Mouse (Mus musculus): ENCODE data around the gene Defb23.

The Defb23 gene

DNA sequence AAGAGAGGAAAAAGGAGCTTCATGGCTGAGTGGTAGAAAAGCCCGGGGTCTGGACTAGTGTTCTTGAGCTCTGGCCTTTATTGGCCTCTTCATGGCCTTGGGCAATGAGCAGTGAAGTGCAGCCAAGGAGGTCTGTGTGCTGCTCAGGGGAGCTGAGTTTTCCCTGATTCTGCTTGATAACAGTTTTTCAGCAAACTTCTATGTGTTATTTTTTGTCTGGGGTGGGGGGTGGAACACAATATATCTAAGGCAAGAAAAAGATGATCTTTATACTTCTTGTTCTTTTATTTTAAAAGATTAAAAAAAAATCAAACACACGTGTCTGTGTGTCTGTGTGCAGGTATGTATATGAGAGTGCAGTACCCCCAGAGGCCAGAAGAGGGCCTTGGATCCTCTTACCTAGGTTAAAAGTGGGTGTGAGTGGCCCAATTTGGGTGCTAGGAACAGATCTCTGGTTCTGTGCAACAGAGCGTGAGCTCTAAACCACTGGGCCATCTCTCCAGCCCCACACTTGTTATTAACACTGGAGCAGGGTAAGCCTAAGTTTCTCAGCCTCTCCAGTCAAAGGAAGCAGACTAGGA lies at the start of gene Defb23:
Gene Defb23 (minus strand): TSS at position 51 of the 581 bp plus-strand sequence.
- no peak for DNase-seq

DNA sequence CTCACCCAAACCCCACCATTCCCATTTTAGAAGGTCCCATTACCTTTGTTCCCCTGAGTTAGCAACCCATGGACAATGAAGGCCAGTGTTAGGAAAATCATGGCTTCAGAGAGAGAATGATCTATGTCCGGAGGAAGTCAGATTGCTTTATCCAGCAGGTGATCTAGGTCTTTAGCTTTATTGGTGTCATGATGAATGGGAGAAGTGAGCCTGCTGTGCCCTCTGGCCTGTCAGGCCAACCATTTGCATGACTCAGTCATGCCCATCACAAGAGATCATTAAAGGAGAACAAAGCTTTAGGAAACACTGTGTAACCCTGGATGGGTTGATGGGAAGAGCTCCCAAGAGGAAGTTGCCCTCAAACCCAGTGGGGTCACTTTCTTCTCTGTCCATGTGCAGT lies 47.2 kb upstream of the Defb23 start, which contains the start of gene Defb26:
Gene Defb26 (minus strand): TSS at position 101 of the 400 bp plus-strand sequence.
- no peak for DNase-seq

DNA sequence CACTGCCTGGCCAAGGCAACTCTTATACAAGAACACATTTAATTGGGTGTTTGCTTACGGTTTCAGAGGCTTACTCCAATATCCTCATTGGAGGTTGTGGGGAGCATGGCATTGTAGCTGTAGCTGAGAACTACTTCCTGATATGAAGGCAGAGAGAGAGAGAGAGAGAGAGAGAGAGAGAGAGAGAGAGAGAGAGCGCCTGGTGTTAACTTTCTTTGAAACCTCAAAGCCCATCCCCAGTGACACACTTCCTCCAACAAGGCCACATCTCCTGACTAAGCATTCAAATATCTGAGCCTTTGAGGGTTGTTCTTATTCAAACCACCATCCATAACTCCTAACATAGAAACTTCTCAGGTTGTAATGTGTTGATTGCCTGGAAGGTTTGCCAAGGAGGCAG lies 39.5 kb upstream of the Defb23 start:
- no peak for DNase-seq

DNA sequence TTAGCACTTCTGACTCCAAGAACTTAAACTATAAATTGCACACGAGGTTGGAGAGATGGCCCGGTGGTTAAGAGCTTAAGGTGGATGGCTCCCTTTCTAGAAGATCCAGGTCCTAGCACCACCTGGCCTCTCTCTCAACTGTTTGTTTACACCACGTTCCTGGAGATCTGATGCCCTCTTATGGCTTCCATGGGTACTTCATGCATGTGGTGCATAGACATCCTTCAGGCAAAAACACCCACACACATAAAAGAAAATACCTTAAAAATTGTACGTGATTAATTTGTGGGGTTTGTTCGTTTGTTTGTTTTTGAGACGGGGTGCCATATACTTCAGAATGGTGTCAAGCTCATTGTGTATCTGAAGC lies 36.4 kb upstream of the Defb23 start:
- no peak for DNase-seq

DNA sequence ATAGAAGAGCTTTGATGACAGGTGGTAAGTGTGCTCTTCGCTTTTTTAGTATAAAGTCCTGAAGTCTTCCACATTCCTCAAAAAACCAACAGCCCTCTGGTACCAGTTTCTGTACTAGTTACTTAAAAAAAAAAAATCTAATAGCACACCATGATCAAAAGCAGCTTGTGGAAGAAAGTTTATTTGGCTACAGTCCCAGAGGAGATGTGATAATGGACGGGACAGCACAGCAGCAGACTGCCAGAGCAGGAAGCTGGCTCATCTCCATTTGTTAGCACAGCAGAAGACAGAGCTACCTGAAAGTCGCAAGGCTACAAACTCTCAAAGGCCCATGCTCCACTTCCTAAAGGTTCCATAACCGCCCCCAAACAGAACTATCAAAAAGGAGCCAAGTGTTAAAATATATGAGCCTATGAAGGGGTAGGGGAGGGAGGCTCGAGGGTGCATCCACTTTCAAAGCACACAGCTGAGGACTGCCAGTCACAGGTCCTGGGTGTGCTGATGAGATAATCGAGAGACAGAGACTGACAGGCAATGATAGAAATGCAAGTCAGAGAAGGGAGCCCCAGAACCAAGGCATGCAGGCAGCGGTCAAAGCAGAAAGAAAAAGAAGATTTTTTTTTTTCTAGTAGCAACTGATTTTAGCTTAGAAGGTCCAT lies 35.9 kb upstream of the Defb23 start:
- no peak for DNase-seq

DNA sequence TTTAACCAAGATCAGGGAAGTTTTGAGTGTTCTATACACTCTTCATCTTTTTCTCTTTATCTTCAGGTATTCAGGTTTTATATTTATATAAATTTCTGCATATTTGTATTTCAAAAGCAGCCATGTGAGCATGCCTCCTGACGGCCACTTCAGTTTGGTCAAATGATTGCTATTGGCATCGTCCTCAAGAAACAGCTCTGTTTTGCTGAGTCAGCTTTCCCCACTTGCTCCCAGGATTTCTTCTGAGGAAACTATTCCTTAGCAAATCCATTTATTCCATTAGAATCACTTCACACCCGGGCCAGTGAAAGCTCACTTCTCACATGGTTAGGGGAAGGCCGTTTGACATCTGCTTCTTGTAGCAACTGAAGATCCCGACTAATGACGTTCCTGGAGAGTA lies 33.6 kb upstream of the Defb23 start:
- no peak for DNase-seq

DNA sequence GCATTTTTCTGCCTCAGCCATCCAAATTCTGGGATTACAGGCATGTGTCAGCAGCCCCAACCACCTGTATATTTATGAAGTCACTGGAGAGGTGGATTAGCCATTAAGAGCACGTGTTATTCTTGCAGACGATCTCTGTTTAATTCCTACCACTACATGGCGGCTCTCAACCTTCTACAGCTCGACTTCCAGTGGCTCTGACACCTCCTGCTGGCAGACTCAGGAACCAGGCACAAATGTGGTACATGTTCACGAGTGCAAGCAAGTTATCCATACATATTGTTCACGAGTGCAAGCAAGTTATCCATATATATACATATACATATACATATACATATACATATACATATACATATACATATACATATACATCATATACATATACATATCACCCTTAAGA lies 28.7 kb upstream of the Defb23 start:
- no peak for DNase-seq

DNA sequence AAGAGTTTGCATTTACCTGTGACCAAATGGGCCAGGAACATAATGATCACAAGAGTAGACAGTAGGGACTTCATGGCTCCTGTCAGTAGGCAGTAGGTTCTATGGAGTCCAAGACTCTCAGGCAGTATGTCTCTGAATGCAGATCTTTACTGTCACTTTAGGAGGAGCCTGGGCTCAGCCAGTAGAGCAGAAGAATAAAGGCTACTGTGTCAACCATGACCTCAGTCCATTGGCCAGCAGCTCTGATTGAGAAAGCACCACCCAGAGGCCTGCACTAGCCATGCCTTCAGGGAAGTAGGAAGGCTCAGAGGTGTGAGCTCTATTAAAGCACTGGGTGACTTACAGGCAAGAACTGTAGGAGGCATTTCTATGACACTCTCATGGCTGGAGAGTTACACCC lies 25.6 kb upstream of the Defb23 start, which contains the start of gene Defb22:
Gene Defb22 (minus strand): TSS at position 101 of the 400 bp plus-strand sequence.
- DNase-seq = no peak

DNA sequence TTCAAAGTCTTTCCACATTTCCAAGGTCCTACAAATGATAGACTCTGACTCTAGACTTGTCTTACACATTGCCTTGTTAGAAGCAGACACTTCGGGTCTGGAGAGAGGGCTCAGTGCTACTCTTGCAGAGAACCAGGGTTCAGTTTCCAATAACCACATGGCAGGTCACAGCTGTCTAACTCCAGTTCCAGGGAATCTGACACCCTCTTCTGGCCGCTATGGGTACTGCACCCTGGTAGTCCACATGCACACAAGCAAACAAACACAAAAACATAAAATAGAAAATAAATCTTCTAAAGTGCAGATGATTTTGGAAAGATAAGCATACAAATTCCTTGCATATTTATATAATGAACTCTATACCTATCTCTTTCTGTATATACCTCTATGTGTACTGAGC lies 22.6 kb upstream of the Defb23 start:
- DNase-seq = no peak

DNA sequence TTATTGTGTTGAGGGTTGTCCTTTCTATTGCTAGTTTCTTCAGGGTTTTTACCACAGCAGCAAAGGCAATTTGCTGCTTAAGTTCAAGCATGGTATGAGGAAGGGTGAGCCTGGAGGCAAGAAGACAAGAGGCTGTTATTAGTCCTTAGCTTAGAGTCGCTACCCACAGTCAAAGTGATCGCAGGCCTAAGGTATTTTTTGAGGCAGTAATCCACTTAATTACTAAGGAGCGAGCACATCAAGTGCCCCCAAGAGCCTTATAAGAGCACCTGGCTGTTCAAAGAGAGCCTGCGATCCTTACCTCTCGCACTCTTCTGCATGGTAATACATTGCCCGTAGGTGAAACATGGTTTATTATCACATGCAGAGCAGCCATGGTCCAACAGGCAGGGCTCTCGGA lies 17.3 kb upstream of the Defb23 start:
- DNase-seq = no peak

DNA sequence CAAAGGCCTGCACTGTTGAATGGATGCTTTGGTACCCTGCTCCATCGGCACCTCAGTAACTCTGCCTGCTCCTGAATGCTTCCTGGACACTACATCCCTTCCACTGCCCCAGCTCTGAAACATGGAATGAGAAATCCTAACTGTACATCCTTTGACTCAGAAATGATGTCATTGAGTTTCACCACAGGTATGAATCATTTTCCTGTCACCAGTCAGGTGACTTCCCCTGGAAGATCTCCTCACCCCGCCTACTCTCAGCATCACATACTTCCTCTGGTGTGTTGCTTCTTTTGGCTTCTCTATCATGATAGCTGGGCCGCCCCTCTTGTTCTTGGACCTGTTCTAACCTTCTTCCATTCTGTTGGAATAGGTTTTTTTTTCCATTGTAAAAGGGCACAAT lies 16.5 kb upstream of the Defb23 start:
- no peak for DNase-seq

DNA sequence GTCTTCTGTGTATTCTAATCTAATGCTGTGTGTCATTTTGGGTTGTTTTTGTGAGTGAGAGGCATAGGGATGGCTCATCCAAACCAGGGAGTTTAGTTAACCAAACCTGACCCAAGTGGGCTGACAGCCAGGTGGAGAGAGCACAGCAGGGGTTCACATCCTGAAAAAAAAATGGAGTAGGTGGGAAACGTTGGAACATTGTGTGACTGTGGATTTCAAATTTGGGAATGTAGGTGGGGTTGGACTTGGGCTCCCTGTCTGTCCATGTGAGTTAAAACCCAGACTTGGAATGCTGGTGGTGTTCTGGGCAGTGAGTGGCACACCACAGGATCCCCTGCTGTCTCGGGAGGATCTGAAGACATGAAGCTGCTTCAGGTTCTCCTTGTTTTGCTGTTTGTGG lies 12.3 kb upstream of the Defb23 start, which contains the start of gene Defb20:
Gene Defb20 (plus strand): TSS at position 301 of the 400 bp plus-strand sequence.
- no peak for DNase-seq

DNA sequence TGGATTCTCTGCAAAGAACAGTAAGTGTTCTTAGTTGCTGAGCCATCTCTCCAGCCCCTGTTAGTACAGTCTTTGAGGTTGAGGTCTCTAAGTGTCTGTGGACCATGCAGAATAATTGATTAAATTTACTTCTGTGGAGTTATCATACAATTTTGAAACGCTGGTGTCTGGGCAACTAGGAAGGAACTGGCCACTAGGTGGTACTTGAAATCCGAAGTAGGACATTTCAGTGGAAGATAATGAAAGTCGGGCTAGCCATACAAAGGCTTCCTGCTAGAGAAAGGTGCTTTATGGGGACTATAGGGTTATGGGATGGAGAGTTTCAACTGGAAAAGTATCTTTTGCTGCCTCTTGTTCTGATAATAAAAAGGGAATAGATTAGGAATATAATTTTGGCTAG lies 8.0 kb upstream of the Defb23 start:
- DNase-seq = no peak

DNA sequence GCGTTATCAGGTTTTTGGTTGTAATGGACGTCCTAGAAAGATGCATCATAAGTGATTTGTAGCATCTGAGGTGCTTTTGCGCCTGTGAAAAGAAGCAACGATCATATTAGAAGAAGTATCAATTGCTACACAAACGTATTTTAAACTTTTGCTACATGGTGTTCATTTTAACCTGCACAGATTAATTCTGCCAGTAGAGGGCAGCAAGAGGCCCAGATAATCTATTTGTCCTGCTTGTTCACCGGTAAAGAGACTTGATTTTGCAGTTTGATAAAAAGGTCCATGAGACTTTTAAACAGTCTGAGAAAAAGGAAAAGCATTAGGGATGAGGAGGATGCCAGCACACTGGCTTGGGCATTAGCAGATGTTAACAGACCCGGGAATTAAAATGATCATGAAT lies 6.6 kb upstream of the Defb23 start:
- DNase-seq = peak; percentile 20

DNA sequence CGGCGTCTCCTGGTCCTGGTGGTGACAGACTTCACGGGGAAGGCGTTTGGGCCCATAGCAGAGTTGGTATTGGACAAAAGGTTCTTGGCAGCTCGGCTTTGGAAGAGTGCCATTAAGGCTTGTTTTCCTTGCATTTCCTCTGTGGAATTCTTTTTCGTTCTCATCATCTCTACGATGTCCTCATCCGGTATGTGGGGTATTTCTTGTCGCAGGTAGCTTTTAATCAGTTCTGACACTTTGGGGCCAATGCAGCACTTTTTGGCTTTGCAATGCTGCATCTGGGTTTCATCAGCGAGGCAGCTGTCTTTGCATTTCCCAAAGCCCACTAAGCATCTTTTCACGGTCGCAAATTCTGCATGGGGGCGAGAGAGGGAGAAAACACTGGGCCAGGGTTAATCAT lies 5.2 kb downstream of the Defb23 start:
- no peak for DNase-seq

DNA sequence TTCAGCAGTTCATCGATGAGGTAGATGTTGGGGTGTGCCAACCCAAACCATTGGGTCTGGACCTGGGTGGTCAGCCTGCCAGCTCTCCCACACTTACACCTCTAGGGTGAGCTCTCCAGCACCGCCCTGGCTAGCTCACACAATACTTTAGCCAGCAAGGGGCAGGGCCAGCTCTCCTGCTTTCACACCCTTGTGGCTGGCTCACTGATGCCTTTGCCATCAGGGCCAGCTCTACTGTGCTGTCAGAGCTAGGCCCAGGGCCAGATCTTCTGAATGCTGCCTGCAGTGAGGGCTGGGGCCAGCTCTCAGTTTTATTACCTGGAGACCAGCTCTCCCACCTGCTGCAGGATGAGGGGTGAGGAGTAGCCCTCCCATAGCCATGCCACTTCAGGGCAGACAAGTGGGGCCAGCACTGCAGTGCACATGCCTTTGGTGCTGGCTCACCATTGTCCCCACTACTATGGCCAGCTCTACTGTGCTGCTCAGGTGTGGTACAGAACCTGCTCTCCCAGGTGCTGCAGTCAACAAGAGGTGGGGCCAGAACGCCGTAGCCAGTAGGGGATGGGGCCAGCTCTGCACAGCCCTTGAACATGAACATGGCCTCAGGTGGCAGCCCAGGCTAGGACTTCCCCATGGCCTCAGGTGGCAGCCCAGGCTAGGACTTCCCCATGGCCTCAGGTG lies 12.2 kb downstream of the Defb23 start:
- DNase-seq = no peak

DNA sequence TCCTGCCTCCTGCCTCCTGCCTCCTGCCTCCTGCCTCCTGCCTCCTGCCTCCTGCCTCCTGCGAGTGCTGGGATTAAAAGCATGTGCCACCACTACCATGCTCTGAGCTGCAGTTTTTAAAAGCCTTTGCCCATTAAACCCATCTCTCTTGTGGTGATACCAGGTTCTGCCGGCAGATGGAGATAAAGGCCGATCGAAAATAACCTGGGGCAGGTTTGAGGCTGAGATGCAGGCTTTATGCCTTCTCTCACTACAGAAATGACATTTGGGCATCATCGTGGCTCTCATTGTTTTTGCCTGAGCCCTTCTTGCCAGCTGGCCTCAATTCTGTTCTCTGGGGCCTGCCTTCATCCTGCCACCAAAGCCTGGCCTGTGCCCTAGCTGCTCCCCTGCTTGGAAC lies 14.2 kb downstream of the Defb23 start:
- DNase-seq = peak; percentile 41

DNA sequence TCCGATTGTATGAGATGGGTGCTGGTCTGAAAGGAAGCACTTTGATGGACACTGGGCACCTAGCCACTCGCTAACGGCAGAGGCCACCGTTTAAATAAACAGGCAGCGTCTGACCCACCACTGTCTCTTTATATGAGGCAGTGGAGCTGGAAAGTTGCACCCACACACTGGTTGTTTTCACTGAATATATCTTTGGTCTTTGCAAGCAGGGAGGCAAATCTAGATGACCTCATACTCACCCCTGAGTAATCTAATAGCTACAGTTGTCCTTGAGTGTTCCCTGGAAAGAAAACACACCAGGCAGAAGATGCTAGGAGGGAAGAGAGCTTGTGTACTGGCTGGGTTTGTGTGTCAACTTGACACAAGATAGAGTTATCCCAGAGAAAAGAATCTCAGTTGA lies 17.0 kb downstream of the Defb23 start:
- no peak for DNase-seq

DNA sequence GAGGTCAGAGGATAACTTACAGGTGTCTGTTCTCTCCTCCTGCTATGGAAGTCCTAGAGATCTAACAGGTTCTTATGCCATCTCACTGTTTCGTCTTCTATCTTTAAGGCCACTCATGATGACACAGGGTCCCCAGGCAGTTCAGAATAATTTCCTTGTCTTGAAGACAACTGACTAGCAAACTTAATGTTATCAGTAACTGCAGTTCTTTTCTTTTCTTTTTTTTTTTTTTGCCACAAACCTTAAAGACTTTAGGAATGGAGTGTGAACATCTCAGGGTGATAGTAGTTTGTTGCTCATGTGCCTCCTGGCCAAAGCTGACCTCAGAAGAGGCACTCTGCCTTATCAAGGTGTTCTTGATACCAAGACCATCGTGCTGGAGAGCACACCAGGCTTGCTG lies 17.8 kb downstream of the Defb23 start:
- DNase-seq = no peak

DNA sequence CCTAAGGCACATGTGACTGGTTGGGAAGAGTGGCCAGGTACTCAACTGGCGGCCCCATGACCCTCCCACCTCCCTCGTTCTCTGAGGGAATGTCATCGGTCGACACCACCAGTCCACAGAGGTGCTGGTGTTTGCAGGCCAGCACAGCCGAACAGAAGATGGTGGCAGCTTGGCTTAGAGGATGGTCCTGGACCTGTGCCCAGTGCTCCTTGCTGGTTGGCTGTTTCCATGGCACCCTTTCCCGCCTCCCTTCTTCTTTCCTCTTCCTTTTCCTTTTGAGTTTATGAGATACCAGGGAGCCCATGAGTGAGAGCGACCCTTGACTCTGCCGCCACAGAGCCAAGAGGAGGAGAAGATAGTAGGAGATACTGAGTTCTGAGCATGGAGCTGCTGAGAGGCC lies 21.1 kb downstream of the Defb23 start:
- no peak for DNase-seq

DNA sequence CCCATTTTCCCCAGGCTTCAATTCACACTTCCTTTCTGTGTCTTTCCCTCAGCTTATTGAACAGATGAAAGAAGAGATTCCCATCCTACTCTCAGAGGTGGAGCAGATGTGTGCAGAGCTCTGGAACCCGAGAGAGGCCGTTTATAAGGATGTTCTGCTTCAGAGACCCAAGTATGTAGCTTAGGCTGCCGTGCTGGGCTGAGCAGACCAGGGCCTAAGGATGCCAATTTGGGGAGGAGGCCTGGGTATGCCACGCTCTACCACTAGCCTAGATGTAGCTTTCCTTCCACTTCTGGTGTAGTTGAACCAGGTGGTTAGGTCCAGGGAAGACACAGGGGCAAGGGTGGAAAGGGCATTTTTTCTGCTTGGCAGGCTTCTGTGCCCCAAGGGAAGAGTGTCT lies 22.1 kb downstream of the Defb23 start:
- DNase-seq = no peak

DNA sequence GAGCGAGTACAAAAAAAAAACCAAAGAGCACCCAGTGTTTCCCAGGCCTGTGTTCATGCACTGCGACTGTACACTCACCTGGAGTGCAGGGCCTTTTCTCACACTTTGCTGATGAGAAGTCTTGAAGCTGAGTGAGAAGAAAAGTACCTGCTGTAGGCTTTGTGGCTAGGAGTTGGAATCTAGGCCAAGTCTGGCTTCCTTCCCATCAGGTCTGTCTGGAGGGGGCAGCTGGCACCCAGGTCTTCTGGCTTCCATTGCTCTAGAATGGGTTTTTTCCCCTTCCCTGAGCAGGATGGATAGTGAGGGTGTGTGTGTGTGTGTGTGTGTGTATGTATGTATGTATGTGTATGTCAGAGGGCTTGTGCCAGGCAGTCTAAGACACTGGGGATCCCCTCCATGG lies 24.6 kb downstream of the Defb23 start:
- no peak for DNase-seq

DNA sequence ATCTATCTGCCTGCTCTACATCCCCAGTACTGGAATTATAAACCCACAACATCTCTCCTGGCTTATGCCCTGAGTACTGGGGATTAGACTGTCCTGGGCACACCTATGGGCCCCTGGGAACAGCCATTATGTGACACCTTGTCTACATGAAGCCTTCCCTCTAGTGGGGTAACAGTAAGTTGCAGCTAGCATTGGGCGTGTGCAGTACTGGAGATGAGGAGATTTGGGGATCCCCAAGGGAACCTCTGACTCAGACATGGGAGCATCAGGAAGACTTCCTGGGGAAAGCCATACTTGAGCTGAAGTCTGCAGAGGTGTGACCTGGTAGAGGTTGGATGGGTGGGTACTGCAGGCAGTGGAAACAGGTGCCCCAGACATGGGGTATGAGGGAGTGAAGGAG lies 25.5 kb downstream of the Defb23 start:
- DNase-seq = no peak

Data from thymus, postnatal 14 days (tissue).